Mouse (Mus musculus): ENCODE results near the gene 1110002E22Rik.

- TF ChIP-seq CTCF (IDR thresholded peaks at IDR 0.05; ENCODE audit: insufficient read depth, low read depth, low read length) (no peak), POLR2A (IDR thresholded peaks at IDR 0.05; ENCODE audit: insufficient read depth, low read depth, low read length) (no peak)
Measured at GRCm38 (mm10) chr3:138049555-138049954, 15.3 kb upstream of the 1110002E22Rik start.

Measured in olfactory bulb, adult 2 months (tissue).